Mouse (Mus musculus) testis, postnatal 10 days (tissue): ENCODE measurements around the gene 4930452B06Rik.

ENCODE experiments used
- DNase-seq: peaks from one replicate; pipeline ENCODE4 v3.0.0; 2021; ENCODE audit warnings: low spot score

The 4930452B06Rik gene

DNA sequence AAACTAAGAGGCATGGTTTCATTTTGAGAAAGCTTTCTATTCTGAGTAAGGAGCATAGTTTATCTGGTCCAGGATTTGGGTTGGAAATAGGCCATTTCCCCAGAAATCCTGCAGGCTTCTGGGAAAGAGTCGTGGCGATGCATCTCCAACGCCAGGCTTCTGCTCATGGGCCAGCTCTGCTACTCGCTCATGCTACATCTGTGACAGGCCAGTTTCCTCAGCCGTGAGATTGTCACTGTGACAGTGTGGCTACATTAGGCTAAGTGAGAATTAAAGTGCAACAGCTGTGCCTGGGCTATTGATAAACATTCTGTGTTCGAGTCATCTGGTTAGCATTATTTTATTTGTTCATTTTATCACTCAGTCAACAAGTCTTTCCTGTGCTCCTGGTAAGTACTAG is 140.8 kb downstream of the 4930452B06Rik start:
- no peak for DNase-seq

DNA sequence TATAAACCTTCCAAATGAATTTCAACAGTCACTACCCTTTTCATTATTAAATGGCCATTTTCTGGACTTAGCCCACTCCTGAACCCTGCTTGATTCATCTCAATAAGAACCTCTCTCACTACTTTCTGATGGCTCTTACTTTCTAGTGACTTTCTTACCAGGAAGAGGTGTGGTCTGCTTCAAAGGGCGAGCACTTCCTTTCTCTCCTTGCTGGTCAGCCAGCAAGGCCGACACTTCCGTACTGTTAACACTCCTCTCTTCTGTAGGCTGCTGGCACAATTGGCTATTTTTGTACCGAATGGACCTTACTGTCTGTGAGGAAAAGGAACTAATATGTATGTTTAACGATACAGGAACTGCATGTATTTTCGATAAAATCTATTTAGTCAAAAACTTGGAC is 148.4 kb downstream of the 4930452B06Rik start:
- DNase-seq, result no peak

GRCm38 (mm10) chr14:8514071-8514470 is 152.0 kb downstream of the 4930452B06Rik start:
- DNase-seq, result no peak

DNA sequence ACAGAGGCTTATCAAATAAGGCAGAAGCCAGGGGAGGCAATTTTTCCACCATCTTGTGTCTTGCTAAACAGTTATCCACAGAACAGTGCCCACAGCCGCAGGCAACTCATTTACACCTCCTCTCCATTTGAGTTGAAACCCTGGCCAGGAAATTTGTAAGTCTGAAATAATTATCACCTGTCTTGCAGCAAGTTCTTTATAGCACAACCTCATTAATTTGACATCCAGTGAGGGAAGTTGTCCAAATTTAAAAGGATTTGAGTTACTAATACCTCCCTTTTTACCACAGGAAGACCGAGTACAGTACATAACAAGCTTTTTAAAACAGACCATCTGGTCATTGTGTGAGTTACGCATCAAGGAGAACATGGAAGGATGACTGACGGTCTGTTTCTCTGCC is 154.8 kb downstream of the 4930452B06Rik start:
- no peak for DNase-seq

DNA sequence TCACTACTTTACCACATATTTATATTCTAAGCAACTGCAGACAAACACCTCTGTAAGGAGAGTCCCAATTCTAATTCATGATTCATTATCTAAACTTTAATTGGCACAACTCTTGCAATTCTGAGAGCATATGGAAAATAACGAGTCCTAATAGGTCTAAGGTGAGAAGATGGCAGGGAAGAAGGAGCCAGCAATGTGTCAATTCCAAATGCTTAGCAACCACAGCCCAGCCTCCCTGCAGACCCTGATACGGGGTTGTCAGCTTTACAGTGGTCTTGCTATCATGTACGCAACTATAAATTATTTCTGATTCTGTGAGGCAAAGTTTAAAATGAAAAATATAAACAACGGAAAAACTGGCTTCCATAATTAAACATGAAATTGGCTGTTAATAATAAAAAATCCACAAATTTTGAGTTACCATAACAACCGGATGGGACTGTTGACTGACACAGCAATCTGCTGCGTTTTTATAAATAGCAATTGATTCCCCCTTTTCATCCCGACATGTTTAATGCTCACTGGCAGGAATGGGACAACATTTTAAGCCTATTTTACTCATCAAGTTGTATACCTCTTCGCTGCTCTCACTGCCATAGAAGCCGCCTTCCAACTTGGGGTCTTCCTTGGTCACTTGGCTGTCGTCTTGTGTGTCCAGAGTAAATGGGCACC is 155.6 kb downstream of the 4930452B06Rik start:
- no peak for DNase-seq

- DNase-seq, result no peak
Observed at GRCm38 (mm10) chr14:8508669-8509068, 157.4 kb downstream of the 4930452B06Rik start.

- DNase-seq, result no peak
Observed at GRCm38 (mm10) chr14:8504206-8504605, 161.8 kb downstream of the 4930452B06Rik start.

DNA sequence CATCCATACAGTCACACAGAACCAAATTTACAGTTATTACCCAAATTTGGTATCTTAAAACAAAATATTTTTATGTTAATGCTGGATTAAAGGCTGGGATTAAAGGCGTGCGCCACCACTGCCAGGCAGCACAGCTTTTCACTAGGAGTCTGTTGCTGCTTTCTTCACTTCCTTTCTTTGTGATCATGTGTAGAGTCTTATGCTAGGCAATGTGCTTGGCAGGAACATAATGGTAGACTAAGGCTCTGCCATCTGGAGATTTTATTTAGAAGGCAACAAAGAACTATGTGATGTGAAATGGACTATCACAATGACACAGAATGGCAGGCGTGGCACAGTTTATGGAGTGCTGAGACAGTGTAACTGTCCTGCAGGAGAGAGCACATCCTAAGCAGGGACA is 162.7 kb downstream of the 4930452B06Rik start:
- no peak for DNase-seq

- DNase-seq, result no peak
Observed at GRCm38 (mm10) chr14:8502496-8502895, 163.5 kb downstream of the 4930452B06Rik start.

- no peak for DNase-seq
Observed at GRCm38 (mm10) chr14:8495691-8496090, 170.3 kb downstream of the 4930452B06Rik start.

GRCm38 (mm10) chr14:8494952-8495351 is 171.1 kb downstream of the 4930452B06Rik start:
- DNase-seq, result no peak

GRCm38 (mm10) chr14:8494260-8494659 is 171.8 kb downstream of the 4930452B06Rik start:
- DNase-seq, result no peak

DNA sequence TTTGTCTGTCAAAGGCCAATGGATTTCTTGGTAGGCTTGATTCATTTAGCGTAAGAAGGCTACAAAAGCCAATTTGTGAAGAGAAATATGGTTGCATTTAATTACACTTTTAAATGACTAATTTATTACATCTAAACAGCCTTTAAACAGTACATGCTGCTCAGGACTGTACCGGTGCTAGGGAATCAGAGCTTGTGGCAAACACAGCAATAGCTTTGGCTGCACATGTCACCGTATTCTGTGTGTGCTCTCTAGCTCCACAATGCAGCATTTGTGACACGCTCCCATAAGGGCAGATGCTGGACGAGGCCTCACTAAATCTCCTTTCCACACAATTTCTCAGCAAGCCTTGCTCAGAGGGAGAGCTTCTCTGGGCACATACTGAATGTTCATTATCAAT is 187.9 kb downstream of the 4930452B06Rik start:
- no peak for DNase-seq

GRCm38 (mm10) chr14:8477348-8477747 is 188.7 kb downstream of the 4930452B06Rik start:
- DNase-seq, result no peak

GRCm38 (mm10) chr14:8476606-8477005 is 189.4 kb downstream of the 4930452B06Rik start:
- DNase-seq, result no peak

GRCm38 (mm10) chr14:8475851-8476250 is 190.2 kb downstream of the 4930452B06Rik start:
- no peak for DNase-seq

DNA sequence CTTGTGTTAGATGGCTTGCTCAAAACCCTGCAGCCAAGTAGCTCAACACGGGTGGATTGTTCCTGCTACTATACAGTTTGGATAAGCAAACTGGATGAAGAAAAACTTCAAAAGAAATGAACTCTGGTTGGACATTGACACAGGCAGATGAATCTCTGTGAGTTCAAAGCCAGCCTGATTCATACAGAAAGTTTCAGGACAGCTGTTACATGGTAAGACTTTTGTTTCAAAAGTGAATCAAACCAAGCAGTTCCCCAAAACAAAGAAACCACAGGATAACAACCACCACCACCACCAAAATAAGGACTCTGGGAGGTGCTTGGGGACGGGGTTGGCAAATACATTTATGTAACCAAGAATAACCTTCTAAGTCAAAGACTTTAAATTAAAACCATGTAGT is 193.2 kb downstream of the 4930452B06Rik start:
- no peak for DNase-seq

GRCm38 (mm10) chr14:8464401-8465154 is 201.5 kb downstream of the 4930452B06Rik start:
- DNase-seq, result no peak

- no peak for DNase-seq
Observed at GRCm38 (mm10) chr14:8462973-8463372, 203.1 kb downstream of the 4930452B06Rik start.

DNA sequence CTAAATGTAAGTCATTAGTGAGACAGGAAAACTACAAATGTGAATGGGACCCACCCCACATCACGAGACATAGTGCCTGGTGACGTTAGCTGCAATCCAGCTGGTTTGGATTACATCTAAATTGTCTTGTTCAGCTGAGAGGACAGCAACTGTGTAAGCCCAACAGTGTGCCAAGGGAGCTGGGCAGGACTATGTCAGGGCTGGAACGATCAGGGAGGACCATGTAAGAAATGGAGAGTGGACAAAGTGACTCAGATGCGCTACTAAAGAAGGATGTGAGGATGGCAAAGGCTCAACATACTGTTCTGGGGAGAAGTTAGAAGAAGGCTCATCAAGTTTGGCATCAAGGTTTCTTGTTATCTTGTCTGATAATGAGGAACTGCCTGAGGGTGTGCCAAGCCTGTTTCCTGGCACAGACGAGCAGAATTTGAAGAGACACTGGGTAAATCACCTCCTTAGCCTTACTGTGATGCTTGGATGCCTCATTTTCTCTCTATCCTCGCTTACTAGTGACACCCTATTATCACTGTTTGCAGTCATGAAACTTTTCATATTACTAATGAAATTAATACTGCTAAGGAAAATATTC is 203.6 kb downstream of the 4930452B06Rik start:
- DNase-seq, result no peak

GRCm38 (mm10) chr14:8460226-8461129 is 205.6 kb downstream of the 4930452B06Rik start:
- DNase-seq, result peak; percentile 71

DNA sequence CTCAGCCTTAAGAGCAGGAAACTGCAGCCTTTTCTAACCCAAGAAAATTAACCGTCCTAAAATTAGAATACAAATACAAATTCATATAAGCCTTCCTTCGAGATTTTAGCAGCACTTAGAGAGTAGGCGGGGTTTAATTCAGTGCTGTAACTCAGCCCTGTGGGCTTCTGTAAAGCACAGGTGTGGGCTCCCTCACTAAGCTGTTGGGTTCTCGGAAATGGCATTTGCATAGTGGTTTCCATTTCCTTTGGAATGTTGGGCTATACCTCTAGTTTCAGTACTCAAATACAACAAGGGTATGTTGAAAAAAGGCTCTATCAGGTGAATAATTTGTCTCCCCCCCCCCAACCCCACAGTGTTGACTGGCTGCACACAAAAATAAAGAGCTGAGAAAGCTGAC is 206.3 kb downstream of the 4930452B06Rik start:
- no peak for DNase-seq
